Mouse (Mus musculus): Measurements from ENCODE around the gene Tmem82. TPM values are rescaled to one million over a fixed set of nuclear protein-coding genes. Genes with fewer than 3 reads are reported as not detected.

Gene Tmem82
- polyA plus RNA-seq, 1 experiment from 2014 or later = 1.2 TPM

DNA sequence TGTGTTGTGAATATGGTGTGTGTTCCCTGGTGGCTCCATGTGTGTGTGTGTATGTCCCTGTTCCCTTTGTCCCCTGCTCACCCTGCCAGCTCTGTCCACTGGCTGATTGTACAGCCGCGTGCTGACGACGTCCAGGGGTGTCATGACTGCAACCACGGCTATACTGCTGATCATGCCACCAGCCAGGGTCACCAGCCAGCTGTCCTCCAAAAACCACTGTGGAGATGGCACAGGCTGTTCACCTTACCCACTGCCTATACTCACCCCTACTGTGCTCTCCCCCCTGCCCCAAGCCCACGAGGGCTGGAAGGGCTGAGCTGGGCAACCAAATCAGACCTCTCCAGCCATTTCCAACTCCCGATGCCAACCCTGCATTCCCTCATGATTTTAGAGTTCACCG lies 2.9 kb upstream of the Tmem82 start:
- 87% methylated on average over 8 of the region's 8 CpGs for WGBS
- no peak overlapping the region for H3K27ac ChIP-seq
- H3K27me3 ChIP-seq (ENCODE audit: insufficient read depth, poor library complexity, severe bottlenecking) = peaks cover 13% of the 10 kb centered on the region
- no peaks in the 10 kb centered on the region for H3K9me3 ChIP-seq
- H3K36me3 ChIP-seq = peaks cover 16% of the 10 kb centered on the region
- no peak overlapping the region for H3K4me3 ChIP-seq
- DNase-seq (ENCODE audit: low spot score) = no peak
- H3K4me1 ChIP-seq (replicated peaks) = peaks cover 38% of the 10 kb centered on the region

DNA sequence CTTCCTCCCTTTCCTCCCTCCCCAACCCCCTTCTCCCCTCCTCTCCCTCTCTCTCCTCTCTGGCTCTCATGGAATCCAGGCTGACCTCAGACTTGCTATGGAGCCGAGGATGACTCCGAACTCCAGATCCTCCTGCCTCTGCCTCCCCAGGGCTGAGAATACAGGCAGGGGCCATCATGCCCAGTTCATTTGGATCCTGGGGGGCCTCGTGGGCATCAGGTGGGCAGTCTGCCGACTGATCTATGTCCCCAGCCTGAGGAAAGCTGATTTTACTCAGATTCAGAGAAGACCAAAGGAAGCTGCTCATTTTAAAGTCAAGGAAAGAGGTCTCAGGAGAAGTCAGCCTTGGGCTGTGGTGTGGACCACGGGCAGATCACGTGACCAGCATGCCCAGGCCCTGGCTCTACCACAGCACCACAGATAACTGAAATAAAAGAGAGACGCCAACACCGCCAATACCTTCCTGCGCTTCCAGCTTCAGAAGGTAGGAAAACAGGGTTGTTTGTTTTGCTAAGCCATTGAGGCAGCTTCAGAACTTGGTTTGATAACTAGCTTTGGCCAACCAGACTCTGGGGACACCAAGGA lies 958 bp upstream of the Tmem82 start:
- no peak for DNase-seq (ENCODE audit: low spot score)
- Histone ChIP-seq H3K9me3 (no peaks in the 10 kb centered on the region), H3K36me3 (no peaks in the 10 kb centered on the region), H3K27me3 (ENCODE audit: insufficient read depth, poor library complexity, severe bottlenecking) (peaks cover 15% of the 10 kb centered on the region), H3K4me3 (no peak overlapping the region), H3K4me1 (replicated peaks) (peaks cover 39% of the 10 kb centered on the region), H3K27ac (no peak overlapping the region)
- 88% methylated on average over 9 of the region's 9 CpGs for WGBS

DNA sequence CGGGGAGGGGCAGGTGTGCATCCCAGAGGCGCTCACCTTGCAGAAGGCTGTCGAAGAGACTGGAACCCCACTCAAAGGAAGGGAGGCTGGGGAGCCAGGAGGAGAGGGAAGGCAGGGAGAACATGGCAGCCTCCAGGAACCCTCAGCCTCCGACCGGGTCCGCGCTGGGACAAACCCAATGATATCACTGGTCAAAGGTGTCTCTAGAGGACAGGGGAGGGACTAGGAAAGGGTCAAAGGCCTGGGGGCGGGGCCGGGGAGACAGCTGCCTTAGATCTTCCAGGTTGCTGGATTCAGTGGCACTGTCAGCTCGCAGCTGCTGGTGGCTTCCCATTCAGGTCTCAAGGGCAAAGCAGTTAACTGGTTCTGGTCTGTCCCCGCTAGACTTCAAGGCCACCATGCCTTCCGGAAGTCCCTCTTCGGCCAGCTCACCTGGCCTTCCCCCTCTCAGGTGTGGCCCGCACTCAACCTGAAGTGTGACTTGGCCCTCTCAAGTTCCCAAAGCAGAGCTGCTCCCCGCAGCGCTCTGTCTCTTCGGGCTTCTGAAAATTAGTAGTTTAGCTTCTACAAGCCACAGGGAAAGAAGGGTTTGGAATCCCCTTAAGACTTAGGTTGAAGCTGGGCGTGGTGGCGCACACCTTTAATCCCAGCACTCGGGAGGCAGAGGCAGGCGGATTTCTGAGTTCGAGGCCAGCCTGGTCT lies 419 bp downstream of the Tmem82 start:
- peak overlapping the region; percentile 80 for H3K27ac ChIP-seq
- DNase-seq (ENCODE audit: low spot score) = peak; percentile 54
- 13% methylated on average over 22 of the region's 22 CpGs for WGBS
- H3K9me3 ChIP-seq = no peaks in the 10 kb centered on the region
- no peaks in the 10 kb centered on the region for H3K36me3 ChIP-seq
- H3K27me3 ChIP-seq (ENCODE audit: insufficient read depth, poor library complexity, severe bottlenecking) = peaks cover 15% of the 10 kb centered on the region
- H3K4me3 ChIP-seq = peak overlapping the region; percentile 50
- peaks cover 41% of the 10 kb centered on the region for H3K4me1 ChIP-seq (replicated peaks)

DNA sequence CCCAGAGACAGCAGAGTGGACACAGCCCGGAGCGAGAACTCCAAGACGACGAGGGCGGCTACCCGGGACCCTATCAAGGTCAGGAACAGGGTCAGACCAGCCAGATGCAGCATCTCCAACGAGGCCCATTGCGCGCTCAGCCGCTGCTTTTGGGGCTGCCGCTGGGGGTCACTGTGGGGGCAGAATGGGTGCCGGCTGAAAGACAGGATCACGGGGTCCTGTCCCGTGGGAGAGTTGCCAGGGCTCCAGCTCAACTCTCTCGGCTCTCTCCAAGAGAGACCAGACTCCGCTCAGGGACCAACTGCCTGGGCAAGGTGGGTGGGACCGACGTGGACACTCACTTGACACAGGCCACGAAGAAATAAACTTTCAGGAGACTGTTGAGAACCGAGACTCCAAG lies 1.1 kb downstream of the Tmem82 start:
- peak overlapping the region; percentile 80 for H3K27ac ChIP-seq
- DNase-seq (ENCODE audit: low spot score) = peak; percentile 70
- H3K4me3 ChIP-seq = peak overlapping the region; percentile 50
- H3K9me3 ChIP-seq = no peaks in the 10 kb centered on the region
- no peaks in the 10 kb centered on the region for H3K36me3 ChIP-seq
- H3K4me1 ChIP-seq (replicated peaks) = peaks cover 41% of the 10 kb centered on the region
- peaks cover 15% of the 10 kb centered on the region for H3K27me3 ChIP-seq (ENCODE audit: insufficient read depth, poor library complexity, severe bottlenecking)
- WGBS = 3% methylated on average over 20 of the region's 20 CpGs

DNA sequence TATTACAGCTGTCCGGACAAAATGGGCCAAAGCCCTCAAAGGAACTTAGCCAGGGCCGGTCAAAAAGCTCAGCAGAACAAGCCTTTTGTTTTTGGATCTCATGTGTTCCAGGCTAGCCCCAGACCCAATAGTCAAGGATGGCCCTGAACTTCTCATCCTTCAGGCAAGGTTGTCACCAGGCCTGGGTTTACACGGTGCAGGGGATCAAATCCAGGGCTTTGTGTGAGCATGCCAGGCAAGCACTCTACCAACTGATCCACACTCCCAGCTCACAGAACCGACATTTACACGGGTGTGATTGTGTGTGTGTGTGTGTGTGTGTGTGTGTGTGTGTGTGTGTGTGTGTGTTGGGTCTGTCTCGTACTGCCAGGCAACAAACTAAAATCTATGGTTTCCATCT lies 1.6 kb downstream of the Tmem82 start:
- Histone ChIP-seq H3K4me1 (replicated peaks) (peaks cover 41% of the 10 kb centered on the region), H3K27ac (0 out of 2 replicates have a peak overlapping the region, but pooled peaks have one; percentile 80), H3K9me3 (no peaks in the 10 kb centered on the region), H3K4me3 (peak overlapping the region; percentile 50), H3K27me3 (ENCODE audit: insufficient read depth, poor library complexity, severe bottlenecking) (peaks cover 15% of the 10 kb centered on the region), H3K36me3 (no peaks in the 10 kb centered on the region)
- WGBS = 81% methylated on average over 6 of the region's 6 CpGs
- DNase-seq (ENCODE audit: low spot score) = no peak

DNA sequence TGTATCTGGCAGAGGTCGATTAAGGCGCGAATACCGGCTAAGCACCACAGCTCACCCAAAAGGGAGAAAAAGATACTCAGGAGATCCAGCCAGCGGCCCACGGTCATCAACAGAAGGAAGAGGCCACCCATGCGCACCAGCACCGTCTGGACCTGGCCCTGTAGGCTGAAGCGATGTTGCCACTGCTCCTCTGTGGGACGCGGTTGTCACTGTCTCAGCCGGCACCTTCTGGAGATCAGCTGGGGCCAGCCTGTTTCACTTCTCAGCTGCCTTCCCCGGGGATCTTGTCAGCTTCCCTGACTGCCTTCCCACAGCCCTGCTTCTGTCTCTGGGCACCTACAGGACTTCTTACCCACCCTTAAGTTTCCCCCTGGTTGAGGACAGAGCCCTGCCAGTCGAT lies 3.5 kb downstream of the Tmem82 start:
- Histone ChIP-seq H3K27me3 (ENCODE audit: insufficient read depth, poor library complexity, severe bottlenecking) (peaks cover 13% of the 10 kb centered on the region), H3K9me3 (no peaks in the 10 kb centered on the region), H3K36me3 (no peaks in the 10 kb centered on the region), H3K4me3 (no peak overlapping the region), H3K4me1 (replicated peaks) (peaks cover 41% of the 10 kb centered on the region), H3K27ac (peak overlapping the region; percentile 40; the same call in 1 of the 2 replicates)
- DNase-seq (ENCODE audit: low spot score) = no peak
- WGBS = 88% methylated on average over 14 of the region's 14 CpGs

DNA sequence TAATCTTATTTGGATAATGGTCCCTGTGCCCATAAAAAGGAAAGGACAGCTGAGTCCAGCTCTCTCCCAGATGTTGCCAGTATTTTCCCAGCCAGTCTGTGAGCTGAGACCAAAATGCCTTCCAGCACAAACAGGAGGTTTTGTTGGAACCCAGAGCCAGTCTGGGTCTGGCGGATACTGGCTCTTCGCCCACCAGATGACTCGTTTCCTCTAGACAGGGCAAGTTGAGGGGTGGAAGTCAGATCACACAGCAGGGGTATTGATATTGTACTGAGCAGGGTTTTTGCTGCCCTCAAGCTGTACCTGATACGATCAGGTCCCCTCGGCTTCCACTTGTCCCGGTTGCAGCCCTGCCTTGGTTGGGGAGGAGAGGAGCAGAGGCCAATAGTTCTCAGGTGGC lies 8.9 kb downstream of the Tmem82 start:
- no peaks in the 10 kb centered on the region for H3K36me3 ChIP-seq
- WGBS = 88% methylated on average over 6 of the region's 6 CpGs

DNA sequence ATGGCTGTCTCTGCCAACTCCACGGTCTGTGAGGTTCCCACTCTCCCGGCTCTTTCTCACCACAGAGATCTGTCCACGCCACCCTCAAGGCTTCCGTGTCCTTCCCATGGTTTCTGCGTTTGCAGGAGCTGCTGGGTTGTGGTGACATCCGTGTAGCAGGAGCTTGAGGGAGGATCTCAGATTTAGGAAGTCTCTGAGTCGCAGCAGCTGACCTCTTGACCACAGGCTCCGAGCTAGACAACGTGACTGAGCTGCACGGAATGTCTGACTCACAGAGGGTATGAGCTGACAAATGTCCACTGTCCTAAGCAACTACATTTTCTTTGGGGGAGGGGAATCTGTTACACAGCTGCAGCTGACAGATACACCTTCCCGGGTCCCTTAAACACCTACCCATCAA lies 12.6 kb downstream of the Tmem82 start, which contains the start of gene Fblim1:
Gene Fblim1, minus strand, starts transcription at position 236 of the 400 bp plus-strand sequence.
- Histone ChIP-seq H3K36me3 (no peaks in the 10 kb centered on the region), H3K27me3 (ENCODE audit: insufficient read depth, poor library complexity, severe bottlenecking) (peaks cover 12% of the 10 kb centered on the region), H3K27ac (no peak within 1 kb of the TSS), H3K9me3 (no peaks in the 10 kb centered on the region), H3K4me1 (replicated peaks) (peaks cover 16% of the 10 kb centered on the region; the same call in 1 of the 2 replicates), H3K4me3 (no peak within 1 kb of the TSS)
- no peak for DNase-seq (ENCODE audit: low spot score)
- 80% methylated on average over 11 of the region's 11 CpGs for WGBS

More for the DNA sequence above, 8.9 kb downstream of the Tmem82 start:
- H3K9me3 ChIP-seq = no peaks in the 10 kb centered on the region
- no peak for DNase-seq (ENCODE audit: low spot score)
- H3K4me1 ChIP-seq (replicated peaks) = peaks cover 12% of the 10 kb centered on the region
- H3K4me3 ChIP-seq = no peak overlapping the region
- no peak overlapping the region for H3K27ac ChIP-seq
- no peaks in the 10 kb centered on the region for H3K27me3 ChIP-seq (ENCODE audit: insufficient read depth, poor library complexity, severe bottlenecking)

DNA sequence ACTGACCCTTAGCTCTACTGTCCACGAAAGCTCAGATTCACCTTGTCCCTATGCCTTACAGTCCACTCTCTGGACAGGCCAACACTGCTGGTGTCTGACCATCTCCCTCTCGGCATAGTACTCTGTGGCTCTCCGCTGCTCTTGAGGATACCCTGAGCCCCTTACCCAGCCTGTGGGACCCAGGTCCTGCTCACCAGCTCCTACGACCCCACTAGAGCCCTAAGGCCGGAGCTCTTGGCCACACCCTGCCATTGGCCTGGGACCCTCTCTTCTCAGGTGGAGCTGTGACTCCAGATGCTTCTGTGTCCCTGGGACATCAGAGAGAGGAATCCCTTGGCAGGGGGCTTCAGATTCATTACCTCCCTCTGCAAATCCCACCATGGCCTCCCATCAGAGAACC lies 13.0 kb downstream of the Tmem82 start:
- no peak overlapping the region for H3K27ac ChIP-seq
- peaks cover 17% of the 10 kb centered on the region for H3K27me3 ChIP-seq (ENCODE audit: insufficient read depth, poor library complexity, severe bottlenecking)
- H3K4me1 ChIP-seq (replicated peaks) = peaks cover 20% of the 10 kb centered on the region
- H3K36me3 ChIP-seq = no peaks in the 10 kb centered on the region
- no peak overlapping the region for H3K4me3 ChIP-seq
- no peak for DNase-seq (ENCODE audit: low spot score)
- no peaks in the 10 kb centered on the region for H3K9me3 ChIP-seq
- 88% methylated on average over 5 of the region's 5 CpGs for WGBS

DNA sequence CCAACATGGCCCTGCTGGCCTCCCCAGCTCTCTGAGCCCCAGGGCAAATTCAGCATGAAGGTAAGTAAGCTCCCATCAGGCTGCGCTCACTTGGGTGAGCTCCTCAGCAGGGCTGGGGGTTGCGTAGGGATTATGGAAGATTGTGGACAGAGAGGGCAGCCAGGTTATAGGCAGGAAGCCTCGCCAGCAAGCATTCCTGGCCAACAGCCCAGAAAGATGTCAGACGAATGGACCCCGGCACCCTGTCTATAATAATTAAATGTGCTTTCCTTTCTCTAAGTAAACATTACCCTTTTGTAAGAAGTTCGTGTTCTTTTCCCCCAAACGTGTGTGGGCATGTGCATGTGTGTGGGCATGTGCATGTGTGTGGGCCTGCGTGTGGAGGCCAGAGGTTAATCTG lies 13.9 kb downstream of the Tmem82 start:
- no peak overlapping the region for H3K27ac ChIP-seq
- whole genome bisulfite sequencing = 84% methylated on average over 8 of the region's 8 CpGs

DNA sequence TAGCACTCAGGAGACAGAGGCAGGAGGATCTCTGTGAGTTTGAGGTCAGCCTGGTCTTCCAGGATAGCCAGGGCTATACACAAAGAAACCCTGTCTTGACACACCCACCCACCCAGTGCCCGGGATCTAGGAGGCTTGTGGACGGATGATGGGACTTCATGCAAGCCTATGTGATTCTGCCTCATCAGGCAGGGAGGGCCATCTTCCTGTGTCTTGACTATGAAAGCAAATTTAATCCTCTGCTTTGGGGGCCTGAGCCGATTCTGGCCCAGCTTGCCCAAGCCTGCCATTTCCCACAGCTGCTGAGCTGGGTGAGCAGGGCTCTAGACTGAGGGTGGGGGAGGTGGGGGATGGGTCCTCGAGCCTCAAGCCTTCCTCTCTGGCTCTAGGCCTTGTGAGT lies 14.5 kb downstream of the Tmem82 start:
- Histone ChIP-seq H3K9me3 (no peaks in the 10 kb centered on the region), H3K4me1 (replicated peaks) (peaks cover 35% of the 10 kb centered on the region), H3K36me3 (no peaks in the 10 kb centered on the region), H3K27me3 (ENCODE audit: insufficient read depth, poor library complexity, severe bottlenecking) (peaks cover 32% of the 10 kb centered on the region), H3K4me3 (no peak overlapping the region), H3K27ac (no peak overlapping the region; the same call in 1 of the 2 replicates)
- WGBS = 82% methylated on average over 4 of the region's 4 CpGs
- no peak for DNase-seq (ENCODE audit: low spot score)

More for the DNA sequence above, 13.9 kb downstream of the Tmem82 start:
- Histone ChIP-seq H3K4me3 (no peak overlapping the region), H3K36me3 (no peaks in the 10 kb centered on the region), H3K4me1 (replicated peaks) (peaks cover 30% of the 10 kb centered on the region), H3K27me3 (ENCODE audit: insufficient read depth, poor library complexity, severe bottlenecking) (peaks cover 26% of the 10 kb centered on the region), H3K9me3 (no peaks in the 10 kb centered on the region)
- DNase-seq (ENCODE audit: low spot score) = no peak

DNA sequence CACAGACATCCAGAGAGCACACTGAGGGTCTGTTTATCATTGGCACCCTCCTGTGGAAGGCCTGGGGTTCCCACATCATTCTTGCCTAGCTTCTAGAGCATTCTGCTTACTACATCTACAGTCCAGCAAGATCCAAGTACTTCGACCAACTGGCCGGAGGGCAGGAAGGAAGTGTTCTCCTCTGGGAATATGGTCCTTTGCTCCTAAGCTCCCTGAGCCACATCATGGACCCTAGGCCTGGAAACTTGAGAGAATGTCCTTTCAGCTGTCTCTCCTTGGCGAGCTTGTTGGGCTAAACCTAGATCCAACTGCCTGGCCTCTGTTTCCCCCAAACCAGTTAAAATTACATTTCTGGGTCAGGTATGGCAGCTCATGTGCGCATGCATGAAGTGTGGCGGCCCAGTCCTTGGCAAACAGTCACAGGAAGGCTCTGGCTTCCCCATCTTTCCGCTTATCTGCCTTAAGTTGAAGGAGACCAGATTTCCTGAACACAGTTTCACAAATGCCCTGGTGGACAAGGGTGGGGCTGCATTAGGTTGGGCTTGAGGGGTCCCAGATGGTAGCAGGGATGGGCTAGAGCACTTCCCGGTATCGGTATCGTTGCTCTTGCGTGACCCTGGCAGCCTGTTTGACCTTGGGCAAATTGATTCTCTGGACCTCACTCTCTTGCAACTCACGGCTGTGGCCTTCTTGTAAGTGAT lies 15.8 kb downstream of the Tmem82 start:
- WGBS = 77% methylated on average over 11 of the region's 11 CpGs

More for the DNA sequence above, 15.8 kb downstream of the Tmem82 start:
- peaks cover 43% of the 10 kb centered on the region for H3K27me3 ChIP-seq (ENCODE audit: insufficient read depth, poor library complexity, severe bottlenecking)
- H3K9me3 ChIP-seq = no peaks in the 10 kb centered on the region
- no peaks in the 10 kb centered on the region for H3K36me3 ChIP-seq
- no peak overlapping the region for H3K4me3 ChIP-seq
- no peak for DNase-seq (ENCODE audit: low spot score)
- H3K4me1 ChIP-seq (replicated peaks) = peaks cover 48% of the 10 kb centered on the region
- H3K27ac ChIP-seq = no peak overlapping the region

Data from hindbrain, embryonic 10.5 days (tissue).